Mouse (Mus musculus) mature B cell (primary cell): Measurements from ENCODE around the gene Aldh3b1.

ENCODE experiments used
- in situ Hi-C: fragments of 300-500 bp; cut with MboI; formaldehyde crosslinking; loops from 2 replicates; pipeline ENCODE4 v1.14.3; 2019

The Aldh3b1 gene

GRCm38 (mm10) chr19:3882214-3882613 lies 47.4 kb downstream of the Aldh3b1 start:
- in situ Hi-C loops = no loop called here

GRCm38 (mm10) chr19:3880054-3880848 lies 49.4 kb downstream of the Aldh3b1 start:
- in situ Hi-C loops = no loop called here

- in situ Hi-C loops = no loop called here
These were observed 54.6 kb downstream of the Aldh3b1 start for GRCm38 (mm10) chr19:3875045-3875444.

GRCm38 (mm10) chr19:3872373-3872772 lies 57.2 kb downstream of the Aldh3b1 start:
- in situ Hi-C loops = no loop called here

- in situ Hi-C loops = no loop called here
These were observed 58.1 kb downstream of the Aldh3b1 start for GRCm38 (mm10) chr19:3871468-3871867.

- in situ Hi-C loops = no loop called here
These were observed 61.3 kb downstream of the Aldh3b1 start for GRCm38 (mm10) chr19:3868290-3868689.

GRCm38 (mm10) chr19:3864960-3865359 lies 64.6 kb downstream of the Aldh3b1 start:
- in situ Hi-C loops = no loop called here
